Mouse (Mus musculus) embryonic fibroblast, embryonic 13.5 days (primary cell): ENCODE measurements around the gene BC035044.
"Not testable (repeated sequence)": the region's sequence is repeated elsewhere in the genome, so short reads cannot be mapped to it uniquely, and the experiment has no call there.

Experiments used
- CTCF ChIP-seq: IDR thresholded peaks from 2 replicates; pipeline ENCODE4 v1.5.1; 2011; ENCODE audit warnings: mild to moderate bottlenecking, control low read depth, low read length, moderate library complexity, borderline replicate concordance; ENCODE audit not compliant: insufficient read depth
- POLR2A ChIP-seq: IDR thresholded peaks from 2 replicates; pipeline ENCODE4 v1.6.1; 2011; ENCODE audit warnings: low read depth, mild to moderate bottlenecking, control low read depth, low read length, moderate library complexity

DNA sequence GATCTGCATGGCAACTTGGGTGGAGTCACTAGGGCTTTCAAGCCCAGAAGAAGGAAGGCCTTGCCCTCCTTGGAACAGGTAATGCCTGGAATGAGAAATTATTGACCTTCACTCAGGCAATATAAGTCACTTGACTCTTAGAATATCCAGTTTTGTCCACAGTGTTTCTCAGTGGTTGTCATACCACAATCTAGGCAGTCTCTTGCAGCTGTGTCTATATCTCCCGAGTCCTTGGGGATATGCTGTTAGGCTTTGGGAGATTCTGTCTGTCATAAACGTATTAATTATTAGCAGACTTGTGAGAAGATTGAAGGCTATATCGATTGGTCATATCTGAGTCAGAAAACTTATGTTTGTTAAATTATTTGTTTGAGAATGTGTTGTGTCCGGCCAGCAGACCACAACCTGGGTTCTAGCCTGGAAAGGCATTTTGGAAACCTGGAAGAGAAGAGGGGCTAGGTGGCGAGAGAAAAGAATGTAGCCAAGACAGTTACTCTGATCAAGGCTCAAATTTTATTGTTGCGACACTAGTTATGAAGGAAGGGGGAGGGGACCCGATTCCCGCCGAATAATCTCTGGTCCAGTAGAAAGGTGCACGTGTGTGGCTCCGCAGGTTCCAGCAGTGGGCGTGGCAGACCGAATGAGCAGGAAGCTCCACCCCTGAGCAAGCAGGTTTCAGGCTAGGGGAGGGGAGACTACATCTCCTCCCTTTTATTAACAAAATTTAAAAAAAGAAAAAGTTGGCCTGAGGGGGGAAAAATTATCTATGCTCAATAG, 45.2 kb upstream of the BC035044 start:
- TF ChIP-seq CTCF, POLR2A: not testable (repeated sequence)
